Mouse (Mus musculus) liver, embryonic 14.5 days (tissue): ENCODE measurements around the gene Spata31d1a. TPM values are rescaled to one million over a fixed set of nuclear protein-coding genes. Genes with fewer than 3 reads are reported as not detected.

Experiments
- ATAC-seq: fragments of 200-750 bp; cut with Nextera tagmentation; 2 replicates; pipeline ENCODE4 v1.8.0; 2017; ENCODE audit warnings: moderate number of reproducible peaks, mild to moderate bottlenecking, moderate library complexity; ENCODE audit not compliant: insufficient read depth
- DNase-seq, 3 experiments: peaks; one replicate each; pipeline ENCODE4 v3.0.0-alpha.2; 2012 to 2013; ENCODE audit warnings: low read depth in 3 of 3, low spot score in 3 of 3
- H3K27ac ChIP-seq: fragments of 300-500 bp; sonication (generic); 2 replicates; pipeline ENCODE4 v1.5.1; 2014; ENCODE audit warnings: moderate library complexity, mild to moderate bottlenecking, control low read depth, inconsistent platforms
- H3K27me3 ChIP-seq: fragments of 300-500 bp; sonication (generic); 2 replicates; pipeline ENCODE4 v1.6.1; 2014; ENCODE audit warnings: mild to moderate bottlenecking, low read length, moderate library complexity; ENCODE audit not compliant: control insufficient read depth, insufficient read depth
- H3K36me3 ChIP-seq: fragments of 300-500 bp; sonication (generic); replicated peaks from 2 replicates; pipeline ENCODE4 v1.6.1; 2014; ENCODE audit warnings: low read depth; ENCODE audit not compliant: control insufficient read depth, insufficient read depth
- H3K4me1 ChIP-seq, 2 experiments: fragments of 200-500 bp in 1 of 2; fragments of 300-500 bp in 1 of 2; sonication (generic) in 1 of 2; replicated peaks; 2 replicates each; pipeline ENCODE4 v1.6.1; 2012 to 2014; ENCODE audit warnings: antibody characterized with exemption in 1 of 2, inconsistent platforms in 1 of 2, low read length in 1 of 2; ENCODE audit not compliant: control insufficient read depth in 2 of 2, insufficient read depth in 2 of 2
- H3K4me2 ChIP-seq: fragments of 300-500 bp; sonication (generic); 2 replicates; pipeline ENCODE4 v1.6.1; 2014; ENCODE audit warnings: low read depth, mild to moderate bottlenecking, control low read depth, moderate library complexity
- H3K4me3 ChIP-seq, 2 experiments: fragments of 200-500 bp in 1 of 2; fragments of 300-500 bp in 1 of 2; sonication (generic) in 1 of 2; 2 replicates each; pipeline ENCODE4 v1.5.1; 2012 to 2014; ENCODE audit warnings: low read depth in 2 of 2, low read length in 2 of 2, mild to moderate bottlenecking in 2 of 2, control low read depth in 1 of 2, inconsistent platforms in 1 of 2, moderate library complexity in 1 of 2; ENCODE audit not compliant: insufficient read depth in 1 of 2
- H3K9ac ChIP-seq: fragments of 300-500 bp; sonication (generic); replicated peaks from 2 replicates; pipeline ENCODE4 v1.6.1; 2014; ENCODE audit warnings: mild to moderate bottlenecking, control low read depth, moderate library complexity
- H3K9me3 ChIP-seq: fragments of 300-500 bp; sonication (generic); 2 replicates; pipeline ENCODE4 v1.6.1; 2016; ENCODE audit warnings: low read length, mixed read lengths; ENCODE audit not compliant: control insufficient read depth
- CTCF ChIP-seq: IDR thresholded peaks from 2 replicates; pipeline ENCODE4 v1.5.1; 2016; ENCODE audit warnings: antibody characterized with exemption, low read depth, control low read depth
- EP300 ChIP-seq: IDR thresholded peaks from 2 replicates; pipeline ENCODE4 v1.6.1; 2016; ENCODE audit warnings: antibody characterized with exemption, low read depth
- WGBS: fragments of 180-500 bp; shearing (Covaris S2); extraction: QIAGEN DNeasy Blood & Tissue Kit; methylation state at CpG from one replicate; pipeline ENCODE4 v1.1.7; 2014; ENCODE audit not compliant: insufficient replicate concordance; 5-methylcytosine and 5-hydroxymethylcytosine counted together
- polyA plus RNA-seq, 2 experiments: library from polyadenylated mRNA; depleted of rRNA in 1 of 2; stranded (reverse) in 1 of 2; unstranded in 1 of 2; fragments of >200 nt; fragmentation: Nextera tagmentation in 1 of 2; extraction: Ambion mirVana in 1 of 2; gene quantifications; 2 replicates each; pipeline versions ENCODE4 v1.2.1 to v1.2.3; 2012 to 2014

Gene Spata31d1a
- polyA plus RNA-seq, 2 experiments = not detected

DNA sequence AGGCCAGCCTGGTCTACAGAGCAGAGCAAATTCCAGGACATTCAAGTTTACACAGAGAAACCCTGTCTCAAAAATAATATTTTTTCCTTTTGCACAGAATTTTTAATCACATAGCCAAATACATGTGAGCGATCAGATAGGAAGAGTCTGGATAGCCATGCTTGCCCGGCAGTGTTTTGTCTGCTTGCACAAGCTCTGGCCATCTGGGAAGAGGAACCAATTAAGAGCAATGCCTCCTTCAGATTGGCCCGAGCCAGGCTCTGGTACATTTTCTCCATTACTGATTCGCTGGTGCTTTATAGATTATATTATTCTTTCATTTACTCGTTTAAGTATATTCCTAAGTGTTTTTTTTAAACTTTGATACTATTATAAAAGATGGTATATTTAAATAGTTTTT is 42.4 kb downstream of the Spata31d1a start:
- DNase-seq = no peak
- Histone ChIP-seq H3K27me3 (no peaks in the 10 kb centered on the region), H3K9ac (no peak overlapping the region), H3K4me2 (no peak overlapping the region; the same call in 1 of the 2 replicates), H3K4me1 (peaks cover 26 to 38% of the 10 kb centered on the region in 2 experiments), H3K9me3 (no peaks in the 10 kb centered on the region), H3K36me3 (peaks cover 26% of the 10 kb centered on the region), H3K27ac (peak overlapping the region; percentile 11; the same call in 1 of the 2 replicates), H3K4me3 (no peak overlapping the region)
- WGBS = 61% methylated on average over 5 of the region's 5 CpGs
- TF ChIP-seq EP300 (no peak), CTCF (no peak)
- ATAC-seq = no peak

- TF ChIP-seq CTCF (no peak), EP300 (no peak)
- Histone ChIP-seq H3K27me3 (no peaks in the 10 kb centered on the region), H3K4me2 (no peak overlapping the region), H3K36me3 (peaks cover 50% of the 10 kb centered on the region), H3K9ac (no peak overlapping the region), H3K4me1 (peaks cover 14 to 28% of the 10 kb centered on the region in 2 experiments), H3K9me3 (no peaks in the 10 kb centered on the region), H3K4me3 (no peak overlapping the region), H3K27ac (no peak overlapping the region)
- DNase-seq = no peak
- no peak for ATAC-seq
- WGBS = 89% methylated on average over 19 of the region's 19 CpGs
Observed at GRCm38 (mm10) chr13:59663939-59664712, 46.0 kb downstream of the Spata31d1a start.

DNA sequence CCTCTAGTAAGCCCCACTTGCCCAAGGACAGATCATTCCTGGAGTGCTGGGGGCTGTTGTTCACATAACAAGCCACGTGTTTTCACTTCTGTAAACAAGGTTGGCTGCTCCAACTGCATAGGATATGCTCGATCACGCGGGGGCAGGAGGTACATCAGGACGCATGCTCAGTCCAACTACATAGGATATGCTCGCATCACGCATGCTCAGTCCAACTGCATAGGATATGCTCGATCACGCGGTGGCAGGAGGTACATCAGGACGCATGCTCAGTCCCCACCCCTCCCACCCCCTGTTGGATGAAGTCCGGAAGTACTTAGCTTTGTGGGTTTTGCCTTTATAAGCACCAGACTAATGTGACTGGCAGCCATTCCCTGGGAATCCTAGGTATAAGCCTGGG is 48.2 kb downstream of the Spata31d1a start:
- 87% methylated on average over 12 of the region's 12 CpGs for WGBS
- Histone ChIP-seq H3K27ac (no peak overlapping the region), H3K9me3 (no peaks in the 10 kb centered on the region), H3K4me2 (no peak overlapping the region), H3K4me1 (peaks cover 0 to 12% of the 10 kb centered on the region in 2 experiments; a peak in 2 of 4 replicates), H3K4me3 (no peak overlapping the region), H3K36me3 (peaks cover 52% of the 10 kb centered on the region), H3K27me3 (no peaks in the 10 kb centered on the region), H3K9ac (no peak overlapping the region)
- DNase-seq = no peak
- ATAC-seq = no peak
- TF ChIP-seq CTCF = no peak
- TF ChIP-seq EP300 = no peak

GRCm38 (mm10) chr13:59661387-59661786 is 48.7 kb downstream of the Spata31d1a start:
- H3K36me3 ChIP-seq = peaks cover 52% of the 10 kb centered on the region

DNA sequence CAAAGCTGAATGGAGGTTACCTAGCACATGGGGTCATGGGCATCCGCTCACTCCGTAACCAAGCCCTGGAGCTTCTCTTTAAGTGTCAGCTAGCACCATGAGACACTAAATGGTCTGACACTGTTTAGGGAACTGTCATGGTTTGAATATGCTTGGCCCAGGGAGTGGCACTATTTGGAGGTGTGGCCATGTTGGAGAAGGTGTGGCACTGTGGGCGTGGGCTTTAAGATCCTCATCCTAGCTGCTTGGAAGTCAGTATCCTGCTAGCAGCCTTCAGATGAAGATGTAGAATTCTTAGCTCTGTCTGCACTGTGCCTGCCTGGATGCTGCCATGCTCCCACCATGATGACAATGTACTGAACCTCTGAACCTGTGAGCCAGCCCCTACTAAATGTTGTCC is 49.8 kb downstream of the Spata31d1a start:
- no peaks in the 10 kb centered on the region for H3K9me3 ChIP-seq
- 76% methylated on average over 3 of the region's 3 CpGs for WGBS
- ATAC-seq = no peak
- H3K27ac ChIP-seq = no peak overlapping the region
- peaks cover 52% of the 10 kb centered on the region for H3K36me3 ChIP-seq
- H3K4me1 ChIP-seq = peaks cover 0 to 14% of the 10 kb centered on the region in 2 experiments; a peak in 2 of 4 replicates
- no peak for DNase-seq
- no peak overlapping the region for H3K9ac ChIP-seq
- H3K4me3 ChIP-seq = no peak overlapping the region
- H3K27me3 ChIP-seq = no peaks in the 10 kb centered on the region
- no peak for TF ChIP-seq CTCF
- H3K4me2 ChIP-seq = no peak overlapping the region

More at GRCm38 (mm10) chr13:59661387-59661786, 48.7 kb downstream of the Spata31d1a start:
- TF ChIP-seq EP300 = no peak
- TF ChIP-seq CTCF = no peak
- no peak for DNase-seq
- no peak overlapping the region for H3K4me3 ChIP-seq
- no peak overlapping the region for H3K9ac ChIP-seq
- H3K9me3 ChIP-seq = no peaks in the 10 kb centered on the region
- H3K27me3 ChIP-seq = no peaks in the 10 kb centered on the region
- peaks cover 0 to 14% of the 10 kb centered on the region in 2 experiments; a peak in 2 of 4 replicates for H3K4me1 ChIP-seq
- WGBS = 86% methylated on average over 8 of the region's 8 CpGs
- no peak for ATAC-seq
- no peak overlapping the region for H3K4me2 ChIP-seq
- H3K27ac ChIP-seq = no peak overlapping the region
